Mouse (Mus musculus) spleen, adult 2 months (tissue): ENCODE data around the gene Nt5m. TPM values are rescaled to one million over a fixed set of nuclear protein-coding genes. Genes with fewer than 3 reads are reported as not detected.
"Not testable (repeated sequence)": the region's sequence is repeated elsewhere in the genome, so short reads cannot be mapped to it uniquely, and the experiment has no call there.

Experiments
- DNase-seq, 2 experiments: peaks; one replicate each; pipeline versions ENCODE4 v3.0.0 to v3.0.0-alpha.2; 2012 to 2021; ENCODE audit warnings: low spot score in 2 of 2, low read depth in 1 of 2
- H3K27ac ChIP-seq: fragments of 200-500 bp; 2 replicates; pipeline ENCODE4 v1.5.1; 2012; ENCODE audit warnings: low read length, inconsistent platforms; ENCODE audit not compliant: insufficient read depth
- H3K27me3 ChIP-seq: fragments of 200-500 bp; 2 replicates; pipeline ENCODE4 v1.6.1; 2012; ENCODE audit warnings: mild to moderate bottlenecking, moderate library complexity, low read length, inconsistent platforms; ENCODE audit not compliant: control insufficient read depth, insufficient read depth
- H3K36me3 ChIP-seq: fragments of 200-500 bp; 2 replicates; pipeline ENCODE4 v1.6.1; 2012; ENCODE audit warnings: mild to moderate bottlenecking, low read length, inconsistent platforms; ENCODE audit not compliant: control insufficient read depth, insufficient read depth
- H3K4me1 ChIP-seq: fragments of 200-500 bp; 2 replicates; pipeline ENCODE4 v1.6.1; 2011; ENCODE audit warnings: inconsistent platforms; ENCODE audit not compliant: control insufficient read depth, insufficient read depth, insufficient read length
- H3K4me3 ChIP-seq: fragments of 200-500 bp; 2 replicates; pipeline ENCODE4 v1.5.1; 2011; ENCODE audit warnings: mild to moderate bottlenecking, inconsistent platforms; ENCODE audit not compliant: insufficient read depth, insufficient read length; ENCODE audit errors: extremely low read depth
- CTCF ChIP-seq: fragments of 200-500 bp; IDR thresholded peaks from 2 replicates; pipeline ENCODE4 v1.5.1; 2011; ENCODE audit warnings: mild to moderate bottlenecking, inconsistent platforms; ENCODE audit not compliant: insufficient read depth, insufficient read length, insufficient replicate concordance; ENCODE audit errors: extremely low read depth
- POLR2A ChIP-seq: fragments of 200-500 bp; IDR thresholded peaks from 2 replicates; pipeline ENCODE4 v1.6.1; 2011; ENCODE audit warnings: low read depth, low read length, inconsistent platforms
- WGBS: fragments of 180-500 bp; shearing (Covaris S2); methylation state at CpG from one replicate; pipeline ENCODE4 v1.1.7; 2018; 5-methylcytosine and 5-hydroxymethylcytosine counted together
- polyA plus RNA-seq: library from polyadenylated mRNA; depleted of rRNA; stranded (reverse); fragments of >200 nt; gene quantifications from 2 replicates; pipeline ENCODE4 v1.2.3, GENCODE M21; 2012

The Nt5m gene
- polyA plus RNA-seq, 1 experiment, result 16.7 TPM

GRCm38 (mm10) chr11:59813276-59813675, 26.0 kb upstream of the Nt5m start:
- TF ChIP-seq CTCF (no peak), POLR2A (no peak)
- Histone ChIP-seq H3K36me3 (peaks cover 7% of the 10 kb centered on the region), H3K27ac (no peak overlapping the region), H3K4me1 (peaks cover 6% of the 10 kb centered on the region; the same call in 1 of the 2 replicates), H3K27me3 (no peaks in the 10 kb centered on the region), H3K4me3 (no peak overlapping the region)
- WGBS, result 87% methylated on average over 3 of the region's 3 CpGs
- no peak for DNase-seq

GRCm38 (mm10) chr11:59814311-59814710, 24.9 kb upstream of the Nt5m start:
- peaks cover 2% of the 10 kb centered on the region; the same call in 1 of the 2 replicates for H3K4me1 ChIP-seq
- H3K4me3 ChIP-seq, result no peak overlapping the region
- peaks cover 9% of the 10 kb centered on the region for H3K36me3 ChIP-seq
- 90% methylated on average over 1 of the region's 1 CpGs for WGBS
- DNase-seq, result no peak
- H3K27me3 ChIP-seq, result no peaks in the 10 kb centered on the region
- no peak overlapping the region for H3K27ac ChIP-seq
- TF ChIP-seq POLR2A (no peak), CTCF (no peak)

- Histone ChIP-seq H3K27ac (no peak overlapping the region), H3K36me3 (peaks cover 13% of the 10 kb centered on the region), H3K27me3 (no peaks in the 10 kb centered on the region), H3K4me1 (peaks cover 2% of the 10 kb centered on the region; the same call in 1 of the 2 replicates), H3K4me3 (no peak overlapping the region)
- TF ChIP-seq CTCF (no peak), POLR2A (no peak)
- DNase-seq, result no peak
- WGBS, result 89% methylated on average over 6 of the region's 6 CpGs
Observed at GRCm38 (mm10) chr11:59814936-59815335, 24.3 kb upstream of the Nt5m start.

- Histone ChIP-seq H3K27ac (no peak overlapping the region), H3K27me3 (no peaks in the 10 kb centered on the region), H3K36me3 (peaks cover 17% of the 10 kb centered on the region), H3K4me3 (no peak overlapping the region), H3K4me1 (peaks cover 2% of the 10 kb centered on the region; the same call in 1 of the 2 replicates)
- DNase-seq, result no peak
- 86% methylated on average over 6 of the region's 6 CpGs for whole genome bisulfite sequencing
- TF ChIP-seq CTCF (no peak), POLR2A (no peak)
Observed at GRCm38 (mm10) chr11:59815482-59816065, 23.7 kb upstream of the Nt5m start.

- 92% methylated on average over 3 of the region's 3 CpGs for WGBS
- TF ChIP-seq POLR2A (no peak), CTCF (no peak)
- Histone ChIP-seq H3K4me3 (no peak overlapping the region), H3K27ac (no peak overlapping the region), H3K4me1 (no peaks in the 10 kb centered on the region), H3K27me3 (no peaks in the 10 kb centered on the region), H3K36me3 (peaks cover 26% of the 10 kb centered on the region)
- no peak for DNase-seq
Observed at GRCm38 (mm10) chr11:59817916-59818315, 21.3 kb upstream of the Nt5m start.

GRCm38 (mm10) chr11:59821625-59822024, 17.6 kb upstream of the Nt5m start:
- 90% methylated on average over 3 of the region's 3 CpGs for WGBS
- H3K36me3 ChIP-seq, result peaks cover 47% of the 10 kb centered on the region
- TF ChIP-seq CTCF (no peak), POLR2A (no peak)

GRCm38 (mm10) chr11:59837789-59838188, 1.5 kb upstream of the Nt5m start:
- not testable (repeated sequence) for H3K4me1 ChIP-seq, H3K27ac ChIP-seq, H3K4me3 ChIP-seq, DNase-seq, H3K36me3 ChIP-seq, H3K27me3 ChIP-seq
- no CpG with 5 or more reads among the region's 1 CpGs for WGBS

More at GRCm38 (mm10) chr11:59821625-59822024, 17.6 kb upstream of the Nt5m start:
- Histone ChIP-seq H3K4me3 (no peak overlapping the region), H3K27ac (no peak overlapping the region), H3K4me1 (no peaks in the 10 kb centered on the region), H3K27me3 (no peaks in the 10 kb centered on the region)
- DNase-seq, result no peak
